Mouse (Mus musculus) forebrain, embryonic 16.5 days (tissue): ENCODE measurements around the gene Ackr3. TPM values are rescaled to one million over a fixed set of nuclear protein-coding genes. Genes with fewer than 3 reads are reported as not detected.

Source experiments
- ATAC-seq: fragments of 200-750 bp; cut with Nextera tagmentation; 2 replicates; pipeline ENCODE4 v1.8.0; 2017; ENCODE audit warnings: mild to moderate bottlenecking, moderate library complexity
- H3K27ac ChIP-seq: fragments of 300-500 bp; sonication (generic); 2 replicates; pipeline ENCODE4 v1.5.1; 2014; ENCODE audit warnings: low read length, control low read depth
- H3K27me3 ChIP-seq: fragments of 300-500 bp; sonication (generic); replicated peaks from 2 replicates; pipeline ENCODE4 v1.6.1; 2014; ENCODE audit warnings: low read length; ENCODE audit not compliant: control insufficient read depth, insufficient read depth
- H3K36me3 ChIP-seq: fragments of 300-500 bp; sonication (generic); 2 replicates; pipeline ENCODE4 v1.6.1; 2014; ENCODE audit not compliant: control insufficient read depth, insufficient read depth
- H3K4me1 ChIP-seq: fragments of 300-500 bp; sonication (generic); replicated peaks from 2 replicates; pipeline ENCODE4 v1.6.1; 2014; ENCODE audit warnings: low read length; ENCODE audit not compliant: control insufficient read depth, insufficient read depth
- H3K4me2 ChIP-seq: fragments of 300-500 bp; sonication (generic); 2 replicates; pipeline ENCODE4 v1.6.1; 2014; ENCODE audit warnings: mild to moderate bottlenecking, low read length, control low read depth
- H3K4me3 ChIP-seq: fragments of 300-500 bp; sonication (generic); replicated peaks from 2 replicates; pipeline ENCODE4 v1.5.1; 2014; ENCODE audit warnings: mild to moderate bottlenecking, low read length, control low read depth
- H3K9ac ChIP-seq: fragments of 300-500 bp; sonication (generic); replicated peaks from 2 replicates; pipeline ENCODE4 v1.6.1; 2014; ENCODE audit warnings: low read depth, low read length, control low read depth
- H3K9me3 ChIP-seq: fragments of 300-500 bp; sonication (generic); 2 replicates; pipeline ENCODE4 v1.6.1; 2016; ENCODE audit warnings: low read length; ENCODE audit not compliant: control insufficient read depth
- WGBS: fragments of 180-500 bp; shearing (Covaris S2); extraction: QIAGEN DNeasy Blood & Tissue Kit; methylation state at CpG from one replicate; pipeline ENCODE4 v1.1.7; 2014; 5-methylcytosine and 5-hydroxymethylcytosine counted together
- polyA plus RNA-seq: library from polyadenylated mRNA; unstranded; fragments of >200 nt; fragmentation: Nextera tagmentation; extraction: Ambion mirVana; gene quantifications from 2 replicates; pipeline ENCODE4 v1.2.1, GENCODE M21; 2015

Gene Ackr3
- polyA plus RNA-seq, 1 experiment from 2014 or later = 20.3 TPM

DNA sequence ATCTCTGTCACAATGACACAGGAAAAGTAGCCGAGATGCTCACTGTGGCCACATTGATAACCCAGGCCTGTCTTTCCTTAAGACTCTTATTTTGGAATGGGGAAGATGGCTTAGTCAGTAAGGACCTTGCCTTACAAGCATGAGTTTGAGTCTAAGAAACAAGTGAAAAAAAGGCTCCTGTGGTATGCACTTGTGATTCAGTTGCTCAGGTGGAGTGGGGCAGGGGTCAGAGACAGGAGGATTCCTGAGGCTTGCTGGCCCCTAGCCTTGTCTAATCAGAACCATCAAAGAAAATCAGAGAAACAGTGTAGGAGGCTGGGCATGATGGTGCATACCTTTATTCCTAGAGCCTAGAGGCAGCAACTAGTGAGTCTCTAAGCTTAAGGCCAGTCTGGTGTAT is 40.8 kb downstream of the Ackr3 start:
- Histone ChIP-seq H3K4me3 (no peak overlapping the region), H3K9ac (no peak overlapping the region), H3K27me3 (no peaks in the 10 kb centered on the region), H3K4me1 (no peaks in the 10 kb centered on the region), H3K9me3 (no peaks in the 10 kb centered on the region), H3K27ac (no peak overlapping the region), H3K36me3 (no peaks in the 10 kb centered on the region), H3K4me2 (no peak overlapping the region)
- 88% methylated on average over 1 of the region's 1 CpGs for WGBS
- ATAC-seq = no peak

- no peak for ATAC-seq
- 89% methylated on average over 7 of the region's 7 CpGs for WGBS
- no peaks in the 10 kb centered on the region for H3K9me3 ChIP-seq
- no peaks in the 10 kb centered on the region for H3K27me3 ChIP-seq
- no peak overlapping the region for H3K27ac ChIP-seq
- H3K4me1 ChIP-seq = no peaks in the 10 kb centered on the region
- H3K4me2 ChIP-seq = no peak overlapping the region
- H3K4me3 ChIP-seq = no peak overlapping the region
- no peak overlapping the region for H3K9ac ChIP-seq
- H3K36me3 ChIP-seq = no peaks in the 10 kb centered on the region
Measured at GRCm38 (mm10) chr1:90245533-90245932, 41.8 kb downstream of the Ackr3 start.

- H3K36me3 ChIP-seq = no peaks in the 10 kb centered on the region
- no peak for ATAC-seq
- H3K4me1 ChIP-seq = no peaks in the 10 kb centered on the region
- WGBS = 37% methylated on average over 8 of the region's 8 CpGs
- no peak overlapping the region for H3K4me3 ChIP-seq
- no peak overlapping the region for H3K27ac ChIP-seq
- H3K9ac ChIP-seq = no peak overlapping the region
- no peaks in the 10 kb centered on the region for H3K9me3 ChIP-seq
- H3K4me2 ChIP-seq = no peak overlapping the region
- H3K27me3 ChIP-seq = no peaks in the 10 kb centered on the region
Measured at GRCm38 (mm10) chr1:90246035-90246434, 42.3 kb downstream of the Ackr3 start.

- no peaks in the 10 kb centered on the region for H3K36me3 ChIP-seq
- H3K4me1 ChIP-seq = 0 out of 2 replicates have a peak, but pooled peaks cover 4% of the 10 kb centered on the region
- no peaks in the 10 kb centered on the region for H3K9me3 ChIP-seq
- no peak overlapping the region for H3K9ac ChIP-seq
- H3K27me3 ChIP-seq = no peaks in the 10 kb centered on the region
- 70% methylated on average over 1 of the region's 1 CpGs for WGBS
- ATAC-seq = no peak
- no peak overlapping the region for H3K4me3 ChIP-seq
- H3K4me2 ChIP-seq = no peak overlapping the region
- no peak overlapping the region for H3K27ac ChIP-seq
Measured at GRCm38 (mm10) chr1:90246800-90247199, 43.0 kb downstream of the Ackr3 start.

- Histone ChIP-seq H3K4me2 (no peak overlapping the region), H3K4me3 (no peak overlapping the region), H3K9ac (no peak overlapping the region), H3K36me3 (no peaks in the 10 kb centered on the region), H3K4me1 (0 out of 2 replicates have a peak, but pooled peaks cover 4% of the 10 kb centered on the region), H3K27ac (no peak overlapping the region), H3K9me3 (no peaks in the 10 kb centered on the region), H3K27me3 (no peaks in the 10 kb centered on the region)
- no peak for ATAC-seq
- WGBS = 77% methylated on average over 4 of the region's 4 CpGs
Measured at GRCm38 (mm10) chr1:90247234-90247633, 43.5 kb downstream of the Ackr3 start.

- H3K36me3 ChIP-seq = no peaks in the 10 kb centered on the region
- H3K9ac ChIP-seq = no peak overlapping the region
- 95% methylated on average over 8 of the region's 8 CpGs for WGBS
- H3K9me3 ChIP-seq = no peaks in the 10 kb centered on the region
- ATAC-seq = no peak
- no peak overlapping the region for H3K4me2 ChIP-seq
- no peak overlapping the region for H3K27ac ChIP-seq
- H3K4me1 ChIP-seq = 0 out of 2 replicates have a peak, but pooled peaks cover 4% of the 10 kb centered on the region
- H3K27me3 ChIP-seq = no peaks in the 10 kb centered on the region
- H3K4me3 ChIP-seq = no peak overlapping the region
Measured at GRCm38 (mm10) chr1:90247756-90248541, 44.2 kb downstream of the Ackr3 start.

DNA sequence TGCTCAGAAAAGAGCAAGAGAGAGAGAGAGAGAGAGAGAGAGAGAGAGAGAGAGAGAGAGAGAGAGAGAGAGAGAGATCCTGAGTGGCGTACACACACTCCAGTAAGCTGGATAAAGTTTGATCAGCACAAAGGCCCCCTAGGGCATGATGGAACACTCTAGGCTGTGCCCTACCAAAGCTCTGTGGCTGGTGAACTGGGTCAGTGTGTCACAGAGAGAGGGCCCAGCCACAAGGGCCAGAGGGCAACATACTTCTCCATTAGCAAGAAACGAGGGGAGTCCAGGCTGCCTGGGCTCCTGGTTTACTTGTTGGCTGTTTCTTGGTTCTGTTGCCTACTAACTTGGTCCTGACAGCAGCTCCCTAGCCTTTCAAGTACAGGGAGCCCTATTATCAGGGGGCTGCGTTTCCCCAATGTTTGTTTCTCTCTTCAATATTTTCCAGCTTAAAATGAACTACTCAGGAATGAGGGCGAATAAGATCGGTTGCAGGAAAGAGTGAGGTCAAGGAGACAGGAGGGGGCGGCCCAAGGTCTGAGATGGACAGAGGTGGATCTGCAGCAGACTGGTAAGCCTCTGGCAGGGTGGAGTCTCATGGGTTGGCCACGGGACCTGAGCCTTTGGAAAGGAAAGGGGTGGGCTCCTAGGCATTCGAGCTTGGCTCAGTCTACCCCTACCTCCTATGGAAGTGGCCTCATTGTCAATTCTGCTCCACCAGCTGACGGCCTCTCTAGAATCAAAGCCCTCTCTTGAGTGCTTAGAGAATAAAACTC is 45.4 kb downstream of the Ackr3 start:
- Histone ChIP-seq H3K4me3 (no peak overlapping the region), H3K9me3 (no peaks in the 10 kb centered on the region), H3K4me2 (no peak overlapping the region), H3K4me1 (0 out of 2 replicates have a peak, but pooled peaks cover 4% of the 10 kb centered on the region), H3K9ac (no peak overlapping the region), H3K27me3 (no peaks in the 10 kb centered on the region), H3K36me3 (no peaks in the 10 kb centered on the region), H3K27ac (no peak overlapping the region)
- WGBS = 61% methylated on average over 9 of the region's 9 CpGs
- no peak for ATAC-seq

- Histone ChIP-seq H3K9me3 (no peaks in the 10 kb centered on the region), H3K27ac (no peak overlapping the region), H3K4me3 (no peak overlapping the region), H3K36me3 (no peaks in the 10 kb centered on the region), H3K27me3 (no peaks in the 10 kb centered on the region), H3K4me2 (no peak overlapping the region), H3K9ac (no peak overlapping the region), H3K4me1 (0 out of 2 replicates have a peak, but pooled peaks cover 4% of the 10 kb centered on the region)
- no peak for ATAC-seq
- WGBS = 81% methylated on average over 6 of the region's 6 CpGs
Measured at GRCm38 (mm10) chr1:90250419-90250818, 46.6 kb downstream of the Ackr3 start.

- no peak for ATAC-seq
- Histone ChIP-seq H3K4me3 (no peak overlapping the region), H3K9me3 (no peaks in the 10 kb centered on the region), H3K4me1 (0 out of 2 replicates have a peak, but pooled peaks cover 4% of the 10 kb centered on the region), H3K36me3 (no peaks in the 10 kb centered on the region), H3K27me3 (no peaks in the 10 kb centered on the region), H3K4me2 (no peak overlapping the region), H3K9ac (no peak overlapping the region), H3K27ac (no peak overlapping the region)
- 75% methylated on average over 3 of the region's 3 CpGs for WGBS
Measured at GRCm38 (mm10) chr1:90251156-90251555, 47.4 kb downstream of the Ackr3 start.
